Mouse (Mus musculus): ENCODE results near the gene Cmtm5. TPM values are rescaled to one million over a fixed set of nuclear protein-coding genes. Genes with fewer than 3 reads are reported as not detected.
"Not testable (repeated sequence)": the region's sequence is repeated elsewhere in the genome, so short reads cannot be mapped to it uniquely, and the experiment has no call there.

The Cmtm5 gene
- polyA plus RNA-seq, 1 experiment: not detected

- Histone ChIP-seq H3K4me3 (ENCODE audit: control insufficient read depth, low read depth, low read length) (no peak overlapping the region), H3K27me3 (ENCODE audit: control insufficient read depth, insufficient read depth, low read length) (no peaks in the 10 kb centered on the region), H3K4me1 (ENCODE audit: control insufficient read depth, insufficient read depth, low read length) (peaks cover 10% of the 10 kb centered on the region), H3K27ac (ENCODE audit: control insufficient read depth, insufficient read depth, low read depth, low read length) (no peak overlapping the region), H3K36me3 (ENCODE audit: control insufficient read depth, insufficient read depth, low read length) (no peaks in the 10 kb centered on the region)
- TF ChIP-seq POLR2A (IDR thresholded peaks at IDR 0.05; ENCODE audit: control insufficient read depth, low read depth, low read length) (no peak), CTCF (IDR thresholded peaks at IDR 0.05; ENCODE audit: control insufficient read depth, insufficient read depth, insufficient replicate concordance, low read depth, low read length) (no peak)
These were observed 17.7 kb downstream of the Cmtm5 start for GRCm38 (mm10) chr14:54953664-54954206.

- peaks cover 10% of the 10 kb centered on the region for H3K4me1 ChIP-seq (ENCODE audit: control insufficient read depth, insufficient read depth, low read length)
- H3K27me3 ChIP-seq (ENCODE audit: control insufficient read depth, insufficient read depth, low read length): no peaks in the 10 kb centered on the region
- H3K36me3 ChIP-seq (ENCODE audit: control insufficient read depth, insufficient read depth, low read length): no peaks in the 10 kb centered on the region
- no peak overlapping the region for H3K27ac ChIP-seq (ENCODE audit: control insufficient read depth, insufficient read depth, low read depth, low read length)
- TF ChIP-seq POLR2A (IDR thresholded peaks at IDR 0.05; ENCODE audit: control insufficient read depth, low read depth, low read length): no peak
- no peak overlapping the region for H3K4me3 ChIP-seq (ENCODE audit: control insufficient read depth, low read depth, low read length)
These were observed 18.4 kb downstream of the Cmtm5 start for GRCm38 (mm10) chr14:54954474-54954873.

GRCm38 (mm10) chr14:54955481-54955880 lies 19.4 kb downstream of the Cmtm5 start:
- H3K27me3 ChIP-seq (ENCODE audit: control insufficient read depth, insufficient read depth, low read length): no peaks in the 10 kb centered on the region
- TF ChIP-seq POLR2A (IDR thresholded peaks at IDR 0.05; ENCODE audit: control insufficient read depth, low read depth, low read length): no peak
- no peak for TF ChIP-seq CTCF (IDR thresholded peaks at IDR 0.05; ENCODE audit: control insufficient read depth, insufficient read depth, insufficient replicate concordance, low read depth, low read length)
- no peak overlapping the region for H3K27ac ChIP-seq (ENCODE audit: control insufficient read depth, insufficient read depth, low read depth, low read length)
- H3K4me3 ChIP-seq (ENCODE audit: control insufficient read depth, low read depth, low read length): no peak overlapping the region
- peaks cover 5% of the 10 kb centered on the region for H3K4me1 ChIP-seq (ENCODE audit: control insufficient read depth, insufficient read depth, low read length)
- H3K36me3 ChIP-seq (ENCODE audit: control insufficient read depth, insufficient read depth, low read length): no peaks in the 10 kb centered on the region

- H3K36me3 ChIP-seq (ENCODE audit: control insufficient read depth, insufficient read depth, low read length): no peaks in the 10 kb centered on the region
- TF ChIP-seq CTCF (IDR thresholded peaks at IDR 0.05; ENCODE audit: control insufficient read depth, insufficient read depth, insufficient replicate concordance, low read depth, low read length) (no peak), POLR2A (IDR thresholded peaks at IDR 0.05; ENCODE audit: control insufficient read depth, low read depth, low read length) (no peak)
- no peak overlapping the region for H3K27ac ChIP-seq (ENCODE audit: control insufficient read depth, insufficient read depth, low read depth, low read length)
- no peaks in the 10 kb centered on the region for H3K27me3 ChIP-seq (ENCODE audit: control insufficient read depth, insufficient read depth, low read length)
- H3K4me1 ChIP-seq (ENCODE audit: control insufficient read depth, insufficient read depth, low read length): peaks cover 4% of the 10 kb centered on the region
- H3K4me3 ChIP-seq (ENCODE audit: control insufficient read depth, low read depth, low read length): no peak overlapping the region
These were observed 20.5 kb downstream of the Cmtm5 start for GRCm38 (mm10) chr14:54956533-54956932.

GRCm38 (mm10) chr14:54958503-54958902 lies 22.4 kb downstream of the Cmtm5 start:
- Histone ChIP-seq H3K36me3 (ENCODE audit: control insufficient read depth, insufficient read depth, low read length) (no peaks in the 10 kb centered on the region), H3K4me3 (ENCODE audit: control insufficient read depth, low read depth, low read length) (no peak overlapping the region), H3K27ac (ENCODE audit: control insufficient read depth, insufficient read depth, low read depth, low read length) (no peak overlapping the region), H3K27me3 (ENCODE audit: control insufficient read depth, insufficient read depth, low read length) (no peaks in the 10 kb centered on the region), H3K4me1 (ENCODE audit: control insufficient read depth, insufficient read depth, low read length) (peaks cover 4% of the 10 kb centered on the region)
- no peak for TF ChIP-seq CTCF (IDR thresholded peaks at IDR 0.05; ENCODE audit: control insufficient read depth, insufficient read depth, insufficient replicate concordance, low read depth, low read length)
- TF ChIP-seq POLR2A (IDR thresholded peaks at IDR 0.05; ENCODE audit: control insufficient read depth, low read depth, low read length): no peak

- Histone ChIP-seq H3K36me3 (ENCODE audit: control insufficient read depth, insufficient read depth, low read length) (no peaks in the 10 kb centered on the region), H3K27ac (ENCODE audit: control insufficient read depth, insufficient read depth, low read depth, low read length) (no peak overlapping the region), H3K27me3 (ENCODE audit: control insufficient read depth, insufficient read depth, low read length) (no peaks in the 10 kb centered on the region), H3K4me3 (ENCODE audit: control insufficient read depth, low read depth, low read length) (no peak overlapping the region), H3K4me1 (ENCODE audit: control insufficient read depth, insufficient read depth, low read length) (peaks cover 4% of the 10 kb centered on the region)
- TF ChIP-seq POLR2A (IDR thresholded peaks at IDR 0.05; ENCODE audit: control insufficient read depth, low read depth, low read length) (no peak), CTCF (IDR thresholded peaks at IDR 0.05; ENCODE audit: control insufficient read depth, insufficient read depth, insufficient replicate concordance, low read depth, low read length) (no peak)
These were observed 23.1 kb downstream of the Cmtm5 start for GRCm38 (mm10) chr14:54959197-54959596.

- not testable (repeated sequence) for H3K27ac ChIP-seq (ENCODE audit: control insufficient read depth, insufficient read depth, low read depth, low read length); H3K36me3 ChIP-seq (ENCODE audit: control insufficient read depth, insufficient read depth, low read length); H3K4me1 ChIP-seq (ENCODE audit: control insufficient read depth, insufficient read depth, low read length); H3K27me3 ChIP-seq (ENCODE audit: control insufficient read depth, insufficient read depth, low read length); H3K4me3 ChIP-seq (ENCODE audit: control insufficient read depth, low read depth, low read length)
These were observed 24.0 kb downstream of the Cmtm5 start for GRCm38 (mm10) chr14:54959853-54960613.

Measured in testis, adult 2 months (tissue).